Mouse (Mus musculus): ENCODE measurements around the gene Fkbp6. TPM values are rescaled to one million over a fixed set of nuclear protein-coding genes. Genes with fewer than 3 reads are reported as not detected.
A peak's percentile ranks its signal among the peaks of the same experiment; 100 is the strongest.

Fkbp6 gene
- polyA plus RNA-seq (2015; fragmentation: Nextera tagmentation; extraction: Ambion mirVana), result not detected in 2 replicates

GRCm38 (mm10) chr5:135349862-135350261 lies at the start of gene Fkbp6:
Gene Fkbp6, minus strand, starts transcription at chr5:135350044.
- peaks cover 20% of the 10 kb centered on the region for H3K27me3 ChIP-seq
- ATAC-seq (ENCODE audit: insufficient number of reproducible peaks, insufficient read depth, low FRiP score, low TSS enrichment, low read depth), result no peak
- no peaks in the 10 kb centered on the region for H3K36me3 ChIP-seq
- H3K4me2 ChIP-seq, result no peak within 1 kb of the TSS
- peaks cover 13% of the 10 kb centered on the region for H3K9me3 ChIP-seq
- H3K4me1 ChIP-seq, result no peaks in the 10 kb centered on the region
- H3K4me3 ChIP-seq, result no peak within 1 kb of the TSS
- H3K9ac ChIP-seq, result no peak within 1 kb of the TSS
- no peak within 1 kb of the TSS for H3K27ac ChIP-seq
- 87% methylated on average over 35 of the region's 35 CpGs for WGBS

GRCm38 (mm10) chr5:135399382-135399781 lies 49.5 kb upstream of the Fkbp6 start:
- Histone ChIP-seq H3K9me3 (no peaks in the 10 kb centered on the region), H3K27me3 (no peaks in the 10 kb centered on the region), H3K36me3 (no peaks in the 10 kb centered on the region), H3K27ac (no peak overlapping the region), H3K4me3 (no peak overlapping the region), H3K4me2 (no peak overlapping the region), H3K4me1 (peaks cover 4% of the 10 kb centered on the region; the same call in 1 of the 2 replicates), H3K9ac (no peak overlapping the region)
- WGBS, result 67% methylated on average over 6 of the region's 6 CpGs
- no peak for ATAC-seq (ENCODE audit: insufficient number of reproducible peaks, insufficient read depth, low FRiP score, low TSS enrichment, low read depth)

- Histone ChIP-seq H3K4me2 (no peak overlapping the region), H3K36me3 (peaks cover 15% of the 10 kb centered on the region), H3K9ac (no peak overlapping the region), H3K4me3 (no peak overlapping the region), H3K4me1 (peaks cover 19% of the 10 kb centered on the region), H3K9me3 (no peaks in the 10 kb centered on the region), H3K27ac (no peak overlapping the region), H3K27me3 (no peaks in the 10 kb centered on the region)
- no peak for ATAC-seq (ENCODE audit: insufficient number of reproducible peaks, insufficient read depth, low FRiP score, low TSS enrichment, low read depth)
- WGBS, result 55% methylated on average over 5 of the region's 5 CpGs
Measured at GRCm38 (mm10) chr5:135395826-135396225, 46.0 kb upstream of the Fkbp6 start.

GRCm38 (mm10) chr5:135394004-135394823 lies 44.4 kb upstream of the Fkbp6 start, which contains the start of gene Pom121:
Gene Pom121, minus strand, starts transcription at chr5:135394546.
- Histone ChIP-seq H3K9ac (peak within 1 kb of the TSS; percentile 98), H3K4me3 (peak within 1 kb of the TSS; percentile 70), H3K36me3 (peaks cover 29% of the 10 kb centered on the region), H3K4me1 (peaks cover 19% of the 10 kb centered on the region), H3K27ac (peak within 1 kb of the TSS; percentile 86), H3K27me3 (no peaks in the 10 kb centered on the region), H3K9me3 (no peaks in the 10 kb centered on the region), H3K4me2 (peak within 1 kb of the TSS; percentile 65)
- WGBS, result under 1% methylated on average over 95 of the region's 110 CpGs
- peak; percentile 81 for ATAC-seq (ENCODE audit: insufficient number of reproducible peaks, insufficient read depth, low FRiP score, low TSS enrichment, low read depth)

- Histone ChIP-seq H3K9ac (no peak overlapping the region), H3K4me1 (no peaks in the 10 kb centered on the region), H3K9me3 (no peaks in the 10 kb centered on the region), H3K36me3 (peaks cover 95% of the 10 kb centered on the region), H3K27me3 (no peaks in the 10 kb centered on the region), H3K4me2 (no peak overlapping the region), H3K4me3 (no peak overlapping the region), H3K27ac (no peak overlapping the region)
- no peak for ATAC-seq (ENCODE audit: insufficient number of reproducible peaks, insufficient read depth, low FRiP score, low TSS enrichment, low read depth)
- 85% methylated on average over 10 of the region's 10 CpGs for WGBS
Measured at GRCm38 (mm10) chr5:135383771-135384170, 33.9 kb upstream of the Fkbp6 start.

- Histone ChIP-seq H3K4me1 (no peaks in the 10 kb centered on the region), H3K36me3 (peaks cover 95% of the 10 kb centered on the region), H3K9ac (no peak overlapping the region), H3K9me3 (no peaks in the 10 kb centered on the region), H3K4me2 (no peak overlapping the region), H3K27me3 (no peaks in the 10 kb centered on the region), H3K4me3 (no peak overlapping the region), H3K27ac (no peak overlapping the region)
- 87% methylated on average over 7 of the region's 7 CpGs for WGBS
- ATAC-seq (ENCODE audit: insufficient number of reproducible peaks, insufficient read depth, low FRiP score, low TSS enrichment, low read depth), result no peak
Measured at GRCm38 (mm10) chr5:135382746-135383145, 32.9 kb upstream of the Fkbp6 start.

- H3K4me3 ChIP-seq, result no peak overlapping the region
- H3K27me3 ChIP-seq, result no peaks in the 10 kb centered on the region
- no peaks in the 10 kb centered on the region for H3K9me3 ChIP-seq
- H3K4me2 ChIP-seq, result no peak overlapping the region
- no peaks in the 10 kb centered on the region for H3K4me1 ChIP-seq
- 94% methylated on average over 10 of the region's 10 CpGs for WGBS
- peaks cover 94% of the 10 kb centered on the region for H3K36me3 ChIP-seq
- no peak for ATAC-seq (ENCODE audit: insufficient number of reproducible peaks, insufficient read depth, low FRiP score, low TSS enrichment, low read depth)
- no peak overlapping the region for H3K9ac ChIP-seq
- H3K27ac ChIP-seq, result no peak overlapping the region
Measured at GRCm38 (mm10) chr5:135381356-135381925, 31.6 kb upstream of the Fkbp6 start.

GRCm38 (mm10) chr5:135380681-135381080 lies 30.8 kb upstream of the Fkbp6 start:
- Histone ChIP-seq H3K27me3 (no peaks in the 10 kb centered on the region), H3K4me2 (no peak overlapping the region), H3K9me3 (no peaks in the 10 kb centered on the region), H3K36me3 (peaks cover 98% of the 10 kb centered on the region), H3K4me3 (no peak overlapping the region), H3K4me1 (no peaks in the 10 kb centered on the region; the same call in 1 of the 2 replicates), H3K9ac (no peak overlapping the region), H3K27ac (no peak overlapping the region)
- WGBS, result 93% methylated on average over 4 of the region's 4 CpGs
- no peak for ATAC-seq (ENCODE audit: insufficient number of reproducible peaks, insufficient read depth, low FRiP score, low TSS enrichment, low read depth)

- H3K9ac ChIP-seq, result no peak overlapping the region
- no peak overlapping the region for H3K4me2 ChIP-seq
- no peaks in the 10 kb centered on the region; the same call in 1 of the 2 replicates for H3K9me3 ChIP-seq
- peaks cover 97% of the 10 kb centered on the region for H3K36me3 ChIP-seq
- no peaks in the 10 kb centered on the region for H3K27me3 ChIP-seq
- no peak overlapping the region for H3K27ac ChIP-seq
- peaks cover 9% of the 10 kb centered on the region; the same call in 1 of the 2 replicates for H3K4me1 ChIP-seq
- ATAC-seq (ENCODE audit: insufficient number of reproducible peaks, insufficient read depth, low FRiP score, low TSS enrichment, low read depth), result no peak
- WGBS, result 77% methylated on average over 2 of the region's 2 CpGs
- H3K4me3 ChIP-seq, result no peak overlapping the region
Measured at GRCm38 (mm10) chr5:135376341-135376740, 26.5 kb upstream of the Fkbp6 start.

- H3K9me3 ChIP-seq, result no peaks in the 10 kb centered on the region; the same call in 1 of the 2 replicates
- H3K4me1 ChIP-seq, result peaks cover 16% of the 10 kb centered on the region
- H3K4me3 ChIP-seq, result no peak overlapping the region
- no peak overlapping the region for H3K9ac ChIP-seq
- ATAC-seq (ENCODE audit: insufficient number of reproducible peaks, insufficient read depth, low FRiP score, low TSS enrichment, low read depth), result no peak
- peaks cover 88% of the 10 kb centered on the region for H3K36me3 ChIP-seq
- no peak overlapping the region for H3K27ac ChIP-seq
- WGBS, result 71% methylated on average over 8 of the region's 8 CpGs
- H3K4me2 ChIP-seq, result no peak overlapping the region
- H3K27me3 ChIP-seq, result no peaks in the 10 kb centered on the region
Measured at GRCm38 (mm10) chr5:135375167-135375566, 25.3 kb upstream of the Fkbp6 start.

- no peaks in the 10 kb centered on the region for H3K27me3 ChIP-seq
- H3K9ac ChIP-seq, result no peak overlapping the region
- peaks cover 72% of the 10 kb centered on the region for H3K36me3 ChIP-seq
- H3K9me3 ChIP-seq, result no peaks in the 10 kb centered on the region; the same call in 1 of the 2 replicates
- peaks cover 20% of the 10 kb centered on the region for H3K4me1 ChIP-seq
- no peak overlapping the region for H3K4me2 ChIP-seq
- 96% methylated on average over 5 of the region's 5 CpGs for WGBS
- H3K27ac ChIP-seq, result no peak overlapping the region
- no peak for ATAC-seq (ENCODE audit: insufficient number of reproducible peaks, insufficient read depth, low FRiP score, low TSS enrichment, low read depth)
- H3K4me3 ChIP-seq, result no peak overlapping the region
Measured at GRCm38 (mm10) chr5:135373601-135374000, 23.8 kb upstream of the Fkbp6 start.

GRCm38 (mm10) chr5:135371195-135371594 lies 21.4 kb upstream of the Fkbp6 start:
- H3K4me1 ChIP-seq, result peaks cover 20% of the 10 kb centered on the region
- no peak overlapping the region for H3K4me3 ChIP-seq
- no peaks in the 10 kb centered on the region for H3K27me3 ChIP-seq
- H3K27ac ChIP-seq, result no peak overlapping the region
- no peak overlapping the region; the same call in 1 of the 2 replicates for H3K4me2 ChIP-seq
- no peak overlapping the region for H3K9ac ChIP-seq
- ATAC-seq (ENCODE audit: insufficient number of reproducible peaks, insufficient read depth, low FRiP score, low TSS enrichment, low read depth), result no peak
- H3K9me3 ChIP-seq, result no peaks in the 10 kb centered on the region; the same call in 1 of the 2 replicates
- 95% methylated on average over 13 of the region's 13 CpGs for WGBS
- peaks cover 49% of the 10 kb centered on the region for H3K36me3 ChIP-seq

All from embryonic facial prominence, embryonic 13.5 days (tissue).